Comparison of ENCODE assay signal across 29 mouse cellular contexts in genomic region chr1:106029769-106030168, GRCm38 (mm10). TPM values are rescaled to one million over a fixed set of nuclear protein-coding genes. Genes with fewer than 3 reads are reported as not detected.
DNase-seq lines count a peak whose midpoint lies in the region; ATAC-seq and TF ChIP-seq lines count a peak whose summit lies in the region.
"Had no signal": no experiment of that assay in that cellular context is flagged by ENCODE, and none has a peak within 500 bp of the region (broad histone marks: within the 10 kb centered on the region; RNA-seq: fewer than 3 reads in every experiment).

No protein-coding gene starts in this region.

- 92% methylated on average over 15 of the region's 15 CpGs for WGBS in liver, postnatal 0 days (ENCODE audit: insufficient replicate concordance)
- WGBS in liver, embryonic 11.5 days: 89% methylated on average over 15 of the region's 15 CpGs

- no peak overlapping the region for H3K27ac ChIP-seq in liver, postnatal 0 days (ENCODE audit: low read depth)
- H3K27ac ChIP-seq in liver, embryonic 11.5 days (ENCODE audit: low read depth, low read length): no peak overlapping the region
- H3K27ac ChIP-seq: forebrain, embryonic 15.5 days; heart, embryonic 10.5 days; hindbrain, embryonic 12.5 days; hindbrain, postnatal 0 days; limb, embryonic 10.5 days; limb, embryonic 15.5 days; liver, embryonic 14.5 days; midbrain, embryonic 10.5 days had no signal

- H3K4me2 ChIP-seq in liver, postnatal 0 days (ENCODE audit: low read depth, low read length): 0 out of 2 replicates have a peak overlapping the region, but pooled peaks have one; percentile 18
- H3K4me2 ChIP-seq in liver, embryonic 11.5 days: no peak overlapping the region
- H3K4me2 ChIP-seq: forebrain, embryonic 15.5 days; hindbrain, embryonic 12.5 days; limb, embryonic 15.5 days; lung, embryonic 14.5 days had no signal

- no peaks in the 10 kb centered on the region for H3K9me3 ChIP-seq in liver, postnatal 0 days (ENCODE audit: low read length)
- H3K9me3 ChIP-seq in liver, embryonic 11.5 days (ENCODE audit: control insufficient read depth, low read length): no peaks in the 10 kb centered on the region
- H3K9me3 ChIP-seq: forebrain, embryonic 15.5 days; heart, embryonic 10.5 days; hindbrain, embryonic 12.5 days; limb, embryonic 10.5 days; limb, embryonic 15.5 days; midbrain, embryonic 10.5 days had no signal

- no peaks in the 10 kb centered on the region for H3K27me3 ChIP-seq in liver, postnatal 0 days (ENCODE audit: insufficient read depth, low read length)
- no peaks in the 10 kb centered on the region for H3K27me3 ChIP-seq in liver, embryonic 11.5 days (replicated peaks; ENCODE audit: control insufficient read depth, insufficient read depth, low read length)
- H3K27me3 ChIP-seq in splenic B cell, adult 2 months (ENCODE audit: control insufficient read depth, insufficient read depth, low read length, poor library complexity, severe bottlenecking): no peaks in the 10 kb centered on the region
- H3K27me3 ChIP-seq: CH12.LX; forebrain, embryonic 15.5 days; hindbrain, embryonic 12.5 days; limb, embryonic 15.5 days had no signal

- peaks cover 64% of the 10 kb centered on the region for H3K36me3 ChIP-seq in liver, postnatal 0 days (replicated peaks; ENCODE audit: insufficient read depth, low read length)
- peaks cover 27% of the 10 kb centered on the region for H3K36me3 ChIP-seq in liver, embryonic 11.5 days (ENCODE audit: control insufficient read depth, insufficient read depth, low read length)
- H3K36me3 ChIP-seq in splenic B cell, adult 2 months (ENCODE audit: control insufficient read depth, insufficient read depth, low read length, poor library complexity, severe bottlenecking): peaks cover 7% of the 10 kb centered on the region; the same call in 1 of the 2 replicates

- DNase-seq in cerebellum, adult 11 months: no peak
- DNase-seq in liver, postnatal 0 days: no peak
- DNase-seq in liver, embryonic 11.5 days (ENCODE audit: low spot score): no peak
- DNase-seq in cerebellum, postnatal 10 days: peak; percentile 34 to 44
- peak; percentile 6 for DNase-seq in splenic B cell, adult 2 months (ENCODE audit: low read depth, low spot score)
- no peak for DNase-seq in kidney, postnatal 14 days
- DNase-seq: adrenal gland, adult 2 months; gastrocnemius, postnatal 10 days; heart, postnatal 36 days; kidney, adult 9 months; kidney, postnatal 10 days; layer of hippocampus, adult 9-11 months; lung, embryonic 14.5 days; lung, postnatal 14 days; thymus, postnatal 4 days had no signal

- H3K4me1 ChIP-seq in liver, postnatal 0 days (ENCODE audit: insufficient read depth): peaks cover 21% of the 10 kb centered on the region
- H3K4me1 ChIP-seq in liver, embryonic 11.5 days (replicated peaks; ENCODE audit: control insufficient read depth, insufficient read depth, low read length): no peaks in the 10 kb centered on the region
- H3K4me1 ChIP-seq: forebrain, embryonic 15.5 days; hindbrain, embryonic 12.5 days; limb, embryonic 15.5 days had no signal

- TF ChIP-seq EP300 in liver, postnatal 0 days (IDR thresholded peaks at IDR 0.05; ENCODE audit: low read depth): no peak

- no peak overlapping the region for H3K4me3 ChIP-seq in liver, postnatal 0 days (ENCODE audit: low read depth, low read length)
- no peak overlapping the region for H3K4me3 ChIP-seq in liver, embryonic 11.5 days (ENCODE audit: low read depth, low read length)
- H3K4me3 ChIP-seq: forebrain, embryonic 15.5 days; heart, embryonic 10.5 days; hindbrain, embryonic 12.5 days; limb, embryonic 10.5 days; limb, embryonic 15.5 days; midbrain, embryonic 10.5 days had no signal

- H3K9ac ChIP-seq in liver, postnatal 0 days (replicated peaks): no peak overlapping the region
- no peak overlapping the region for H3K9ac ChIP-seq in liver, embryonic 11.5 days (ENCODE audit: low read depth, low read length)
- H3K9ac ChIP-seq: forebrain, embryonic 15.5 days; hindbrain, embryonic 12.5 days; limb, embryonic 15.5 days; liver, embryonic 14.5 days; lung, embryonic 14.5 days had no signal

- no peak for TF ChIP-seq CTCF in liver, postnatal 0 days (IDR thresholded peaks at IDR 0.05; ENCODE audit: low read depth)

- peak; percentile 49; the same call in 1 of the 2 replicates for ATAC-seq in cerebellum, adult (ENCODE audit: insufficient number of reproducible peaks, low FRiP score, low TSS enrichment)
- no peak for ATAC-seq in liver, postnatal 0 days
- no peak for ATAC-seq in liver, embryonic 11.5 days (replicated peaks; ENCODE audit: low FRiP score)
- no peak for ATAC-seq in erythroblast, adult 5-6 weeks (replicated peaks; ENCODE audit: low FRiP score, poor library complexity, severe bottlenecking)
- ATAC-seq: activated CD4-positive, CD25-positive, alpha-beta regulatory T cell, adult 4 months; forebrain, embryonic 15.5 days; hindbrain, postnatal 0 days; intestine, embryonic 16.5 days; midbrain, embryonic 16.5 days had no signal

RNA-seq across cellular contexts. Expression of gene Zcchc2, which starts 39.6 kb away (rescaled TPM):
- 1.4 and 1.6 TPM in 2 replicates for polyA plus RNA-seq in liver, postnatal 0 days (2015; fragmentation: Nextera tagmentation; extraction: Ambion mirVana)
- 3.4 and 3.9 TPM in 2 replicates for polyA plus RNA-seq in liver, embryonic 11.5 days (2014; fragmentation: Nextera tagmentation; extraction: Ambion mirVana)
- 4.2 and 15.7 TPM in 2 replicates for total RNA-seq in erythroblast, adult 5-6 weeks (2015; ENCODE audit: low replicate concordance)
- total RNA-seq in erythroblast, adult 5-6 weeks (2017; ENCODE audit: low replicate concordance): 2.8 and 3.2 TPM in 2 replicates

Comparison
In these comparisons a context has a peak if more than half of its experiments do, and no peak if none do; other contexts are left out.
1. DNase-seq: peak in cerebellum, postnatal 10 days (2 of 2) and splenic B cell, adult 2 months (single experiment); none in cerebellum, adult 11 months (single experiment), liver, postnatal 0 days (single experiment), liver, embryonic 11.5 days (single experiment) and kidney, postnatal 14 days (single experiment).